Mouse (Mus musculus): ENCODE data around the gene Anxa6.

DNA sequence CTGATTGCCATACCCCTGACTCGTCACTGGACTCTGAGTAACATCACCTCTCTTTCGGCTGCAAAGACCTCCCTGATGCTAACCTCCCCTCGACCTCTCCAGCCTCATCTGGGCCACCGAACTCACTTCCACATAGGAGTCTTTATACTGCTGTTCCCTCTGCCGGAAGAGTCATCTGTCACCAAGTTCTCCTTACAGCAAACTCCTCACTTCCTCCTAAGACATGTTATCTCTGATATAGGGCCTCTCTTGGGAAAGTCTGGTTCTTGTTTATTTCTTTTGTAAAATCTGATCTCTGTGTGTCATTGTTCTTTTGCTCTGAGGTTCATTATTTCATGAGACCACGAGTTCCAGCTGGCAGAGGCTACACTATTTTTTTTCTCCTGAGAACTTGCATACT is 25.0 kb downstream of the Anxa6 start:
- TF ChIP-seq CTCF (IDR thresholded peaks at IDR 0.05; ENCODE audit: control insufficient read depth, insufficient read depth, insufficient read length), result no peak
- TF ChIP-seq MAX (IDR thresholded peaks at IDR 0.05), result no peak
- TF ChIP-seq FOSL1 (IDR thresholded peaks at IDR 0.05; ENCODE audit: insufficient read depth, low read length, poor library complexity, severe bottlenecking), result no peak
- no peak for TF ChIP-seq CEBPB (IDR thresholded peaks at IDR 0.05; ENCODE audit: low read depth)
- TF ChIP-seq MYOD1 (IDR thresholded peaks at IDR 0.05; ENCODE audit: control insufficient read depth, insufficient read length, low read depth), result no peak
- TF ChIP-seq USF1 (IDR thresholded peaks at IDR 0.05; ENCODE audit: low read depth), result no peak
- no peak for TF ChIP-seq MYOG (IDR thresholded peaks at IDR 0.05; ENCODE audit: control insufficient read depth, extremely low read depth, insufficient read length)
